Mouse (Mus musculus): Measurements from ENCODE around the gene Mta1.

Mta1 gene

GRCm38 (mm10) chr12:113184945-113185344 lies 86.9 kb downstream of the Mta1 start:
- in situ Hi-C loops (cut with MboI, MseI): no loop called here

- in situ Hi-C loops (cut with MboI, MseI): no loop called here
Measured at GRCm38 (mm10) chr12:113185442-113186291, 87.6 kb downstream of the Mta1 start, which contains the start of gene Tmem121. TSS of gene Tmem121 (plus strand) at chr12:113185930.

DNA sequence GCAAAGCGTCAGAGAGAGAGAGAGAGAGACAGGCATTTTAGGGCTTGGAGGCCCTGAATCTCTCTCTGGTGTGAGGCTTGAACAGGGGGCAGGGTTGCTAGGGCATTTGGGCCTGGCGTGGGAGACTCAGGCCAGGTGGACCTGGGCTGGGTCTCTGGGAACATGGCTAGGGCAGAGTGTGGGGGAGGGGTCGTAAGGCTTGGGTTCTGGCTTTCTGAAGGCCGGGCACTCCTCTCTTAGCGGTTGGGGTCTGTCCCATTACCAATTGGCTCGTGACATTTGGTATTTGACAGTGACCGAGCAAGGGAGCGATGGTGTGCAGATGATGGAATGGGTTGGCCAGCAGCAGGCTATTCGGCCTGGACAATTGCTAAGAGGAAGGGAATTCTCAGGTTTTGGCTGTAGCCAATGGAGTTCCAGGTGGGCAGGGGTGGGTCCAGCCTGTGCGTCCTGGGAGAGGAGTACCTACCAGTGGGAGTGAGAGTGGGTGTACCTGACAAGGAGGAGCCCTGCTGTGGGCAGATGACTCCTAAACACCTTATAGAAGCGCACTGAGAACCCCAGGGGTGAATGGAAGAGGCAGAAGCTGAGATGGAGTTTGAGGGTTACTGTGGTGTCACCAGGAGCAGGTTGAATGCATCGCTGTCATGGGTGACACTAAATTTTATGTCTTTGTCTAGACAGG lies 88.4 kb downstream of the Mta1 start:
- in situ Hi-C loops (cut with MboI, MseI): no loop called here
